Mouse (Mus musculus) liver, embryonic 14.5 days (tissue): ENCODE measurements around the gene Ccdc149.

Experiments used
- CTCF ChIP-seq: IDR thresholded peaks from 2 replicates; pipeline ENCODE4 v1.5.1; 2016; ENCODE audit warnings: antibody characterized with exemption, low read depth, control low read depth
- EP300 ChIP-seq: IDR thresholded peaks from 2 replicates; pipeline ENCODE4 v1.6.1; 2016; ENCODE audit warnings: antibody characterized with exemption, low read depth

DNA sequence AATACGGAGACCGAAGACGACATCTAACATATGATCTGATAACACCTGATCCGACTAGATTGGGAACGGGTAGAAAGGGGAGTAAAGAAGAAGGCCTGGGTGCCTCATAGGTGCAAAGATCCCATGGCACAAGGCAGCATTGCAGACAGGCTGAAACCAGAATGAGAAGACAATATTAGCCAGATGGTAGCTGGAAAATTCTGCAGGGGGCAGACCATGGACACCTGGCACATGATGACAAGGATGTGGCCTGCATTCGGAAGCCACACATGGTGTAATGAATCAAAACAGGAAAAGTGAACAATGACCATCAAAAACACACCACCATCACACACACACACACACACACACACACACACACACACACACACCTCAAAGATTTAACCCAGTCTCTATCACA lies 55.4 kb downstream of the Ccdc149 start:
- no peak for TF ChIP-seq CTCF
- no peak for TF ChIP-seq EP300
